Mouse (Mus musculus): ENCODE measurements around the gene Abhd17b.

DNA sequence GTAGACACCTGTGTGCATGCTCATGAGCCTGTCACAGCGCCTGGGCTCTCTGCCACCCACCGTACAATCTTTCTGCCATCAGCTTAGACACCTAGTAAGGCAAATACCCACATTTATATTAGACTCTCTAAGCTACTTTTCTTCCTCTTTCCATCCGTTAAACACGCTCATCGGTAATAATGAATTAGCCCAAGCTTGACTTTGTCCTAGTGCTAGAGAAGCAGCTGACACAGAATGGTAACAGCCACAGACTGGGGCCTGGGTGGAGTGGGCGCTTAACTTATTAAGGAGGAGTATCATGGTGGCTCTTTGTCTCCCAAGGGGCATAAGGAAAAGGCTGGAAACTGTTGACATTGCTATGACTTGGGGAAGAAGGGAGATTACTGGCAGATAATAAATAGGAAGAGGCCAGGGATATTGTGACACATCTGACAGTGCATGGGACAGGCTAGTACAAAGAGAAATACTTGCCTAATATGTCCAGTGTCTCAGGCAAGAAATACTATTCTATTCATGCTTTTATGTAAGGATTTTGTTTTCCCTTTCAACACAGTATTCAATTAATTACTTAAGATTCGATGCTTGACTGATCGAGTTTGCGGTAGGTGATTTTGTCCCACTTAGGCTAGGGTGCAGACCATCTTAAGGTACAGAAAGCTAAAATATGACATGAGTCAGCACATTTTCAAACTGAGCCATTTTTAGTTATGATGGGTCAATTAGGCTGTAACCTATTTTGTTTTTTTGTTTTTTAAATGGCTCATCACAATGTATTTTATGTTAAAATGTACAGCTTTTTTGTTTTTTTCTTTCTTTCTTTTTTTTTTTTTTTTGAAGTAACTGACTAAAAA, 41.0 kb upstream of the Abhd17b start:
- no peak for TF ChIP-seq POLR2A (IDR thresholded peaks at IDR 0.05; ENCODE audit: control insufficient read depth, low read depth, low read length)
- no peak for TF ChIP-seq CTCF (IDR thresholded peaks at IDR 0.05; ENCODE audit: control insufficient read depth, insufficient read depth, insufficient replicate concordance, low read depth, low read length)
